Mouse (Mus musculus) cerebellum, adult 2 months (tissue): ENCODE data around the gene Lrrc49. TPM values are rescaled to one million over a fixed set of nuclear protein-coding genes. Genes with fewer than 3 reads are reported as not detected.
A peak's percentile ranks its signal among the peaks of the same experiment; 100 is the strongest.

ENCODE experiments used
- DNase-seq, 2 experiments: peaks; one replicate each; pipeline ENCODE4 v3.0.0; 2021
- H3K27ac ChIP-seq: fragments of 200-500 bp; 2 replicates; pipeline ENCODE4 v1.5.1; 2012; ENCODE audit warnings: low read length, control low read depth, inconsistent platforms; ENCODE audit not compliant: insufficient read depth
- H3K27me3 ChIP-seq: fragments of 200-500 bp; 2 replicates; pipeline ENCODE4 v1.6.1; 2012; ENCODE audit warnings: inconsistent platforms, mild to moderate bottlenecking, low read length, moderate library complexity; ENCODE audit not compliant: control insufficient read depth, insufficient read depth
- H3K4me1 ChIP-seq: fragments of 200-500 bp; 2 replicates; pipeline ENCODE4 v1.6.1; 2011; ENCODE audit warnings: low read length; ENCODE audit not compliant: control insufficient read depth, insufficient read depth
- H3K4me3 ChIP-seq: fragments of 200-500 bp; replicated peaks from 2 replicates; pipeline ENCODE3; 2011; ENCODE audit warnings: mild to moderate bottlenecking, low read depth, low read length, control low read depth; ENCODE audit not compliant: insufficient read depth
- CTCF ChIP-seq: fragments of 200-500 bp; IDR thresholded peaks from 2 replicates; pipeline ENCODE4 v1.5.1; 2011; ENCODE audit warnings: low read depth, mild to moderate bottlenecking, control low read depth, low read length, moderate library complexity, borderline replicate concordance; ENCODE audit not compliant: insufficient read depth
- POLR2A ChIP-seq: fragments of 200-500 bp; IDR thresholded peaks from 2 replicates; pipeline ENCODE4 v1.6.1; 2011; ENCODE audit warnings: low read length, control low read depth, borderline replicate concordance; ENCODE audit not compliant: insufficient read depth
- WGBS: fragments of 180-500 bp; shearing (Covaris S2); methylation state at CpG from one replicate; pipeline ENCODE4 v1.1.7; 2018; 5-methylcytosine and 5-hydroxymethylcytosine counted together
- polyA plus RNA-seq: library from polyadenylated mRNA; depleted of rRNA; stranded (reverse); fragments of >200 nt; gene quantifications from 2 replicates; pipeline ENCODE4 v1.2.3, GENCODE M21; 2012; rRNA removed

The Lrrc49 gene
- polyA plus RNA-seq, result 146 and 163 TPM in 2 replicates

- Histone ChIP-seq H3K4me3 (peak within 1 kb of the TSS; percentile 96), H3K27ac (peak within 1 kb of the TSS; percentile 58; the same call in 1 of the 2 replicates), H3K4me1 (no peaks in the 10 kb centered on the region), H3K27me3 (no peaks in the 10 kb centered on the region)
- TF ChIP-seq CTCF (no peak), POLR2A (no peak)
- WGBS, result under 1% methylated on average over 21 of the region's 21 CpGs
- DNase-seq, result peak; percentile 90 to 95
Observed at GRCm38 (mm10) chr9:60687891-60688324, at the start of gene Lrrc49. Gene Lrrc49 (minus strand): TSS chr9:60688158.

DNA sequence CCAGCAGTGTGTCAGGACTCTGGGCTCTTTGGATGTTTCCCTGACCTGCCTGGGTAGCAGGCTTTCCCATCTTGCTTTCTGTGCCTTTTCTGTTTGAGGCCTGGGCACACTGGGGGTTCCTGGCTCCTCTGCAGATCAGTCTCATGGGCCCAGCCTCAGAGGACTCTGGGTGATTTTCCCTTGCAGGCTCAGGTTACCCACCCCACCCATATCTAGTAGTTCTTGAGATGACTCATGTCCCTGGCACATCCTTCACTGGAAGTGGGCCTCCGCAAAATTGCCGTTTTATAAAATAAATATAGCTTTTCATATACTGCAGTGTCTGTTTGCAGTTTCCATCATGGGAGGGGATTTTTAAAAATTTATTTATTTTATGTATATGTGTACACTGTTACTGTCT, 46.4 kb upstream of the Lrrc49 start:
- 86% methylated on average over 2 of the region's 2 CpGs for WGBS
- H3K4me1 ChIP-seq, result no peaks in the 10 kb centered on the region
- H3K4me3 ChIP-seq, result no peak overlapping the region
- no peaks in the 10 kb centered on the region for H3K27me3 ChIP-seq
- TF ChIP-seq POLR2A (no peak), CTCF (no peak)
- no peak for DNase-seq
- no peak overlapping the region for H3K27ac ChIP-seq

- TF ChIP-seq POLR2A (no peak), CTCF (no peak)
- H3K27ac ChIP-seq, result no peak overlapping the region
- 86% methylated on average over 7 of the region's 7 CpGs for WGBS
- no peaks in the 10 kb centered on the region for H3K27me3 ChIP-seq
- no peaks in the 10 kb centered on the region for H3K4me1 ChIP-seq
- no peak overlapping the region for H3K4me3 ChIP-seq
- no peak for DNase-seq
Observed at GRCm38 (mm10) chr9:60724968-60725367, 37.0 kb upstream of the Lrrc49 start.

DNA sequence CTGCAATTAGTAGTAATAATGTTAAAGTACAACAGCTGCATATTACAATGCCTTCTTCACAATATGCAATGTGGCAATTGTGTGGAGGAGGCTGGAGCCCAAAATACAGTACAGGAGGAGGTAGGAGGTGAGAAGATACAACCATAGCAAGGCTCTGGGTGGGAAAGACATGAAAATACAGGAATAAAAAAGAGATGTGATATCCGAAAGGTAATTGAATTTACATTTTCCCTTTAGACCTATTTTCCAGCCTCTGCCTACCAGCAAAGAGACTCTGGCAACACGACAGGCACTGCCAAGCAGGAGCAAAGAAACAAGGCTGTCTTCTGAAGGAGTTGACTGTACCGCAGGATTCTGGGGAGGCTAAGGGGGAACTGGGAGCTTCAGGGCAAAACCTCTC, 31.7 kb upstream of the Lrrc49 start:
- no peak overlapping the region for H3K4me3 ChIP-seq
- WGBS, result 80% methylated on average over 3 of the region's 3 CpGs
- no peak for DNase-seq
- 0 out of 2 replicates have a peak, but pooled peaks cover 6% of the 10 kb centered on the region for H3K4me1 ChIP-seq
- H3K27me3 ChIP-seq, result no peaks in the 10 kb centered on the region
- H3K27ac ChIP-seq, result no peak overlapping the region
- no peak for TF ChIP-seq POLR2A
- TF ChIP-seq CTCF, result no peak

GRCm38 (mm10) chr9:60718284-60718683, 30.3 kb upstream of the Lrrc49 start:
- 57% methylated on average over 3 of the region's 3 CpGs for WGBS
- DNase-seq, result peak; percentile 49 to 54

GRCm38 (mm10) chr9:60715828-60716227, 27.9 kb upstream of the Lrrc49 start:
- no peak overlapping the region for H3K4me3 ChIP-seq
- WGBS, result 35% methylated on average over 5 of the region's 5 CpGs
- H3K4me1 ChIP-seq, result peaks cover 6% of the 10 kb centered on the region; the same call in 1 of the 2 replicates
- H3K27ac ChIP-seq, result no peak overlapping the region
- TF ChIP-seq POLR2A, result no peak
- peak; percentile 47; the same call in 1 of the 2 replicates for TF ChIP-seq CTCF
- H3K27me3 ChIP-seq, result no peaks in the 10 kb centered on the region
- DNase-seq, result no peak

More at GRCm38 (mm10) chr9:60718284-60718683, 30.3 kb upstream of the Lrrc49 start:
- TF ChIP-seq POLR2A (no peak), CTCF (peak; percentile 69)
- Histone ChIP-seq H3K4me1 (0 out of 2 replicates have a peak, but pooled peaks cover 6% of the 10 kb centered on the region), H3K4me3 (no peak overlapping the region), H3K27me3 (no peaks in the 10 kb centered on the region), H3K27ac (no peak overlapping the region)

GRCm38 (mm10) chr9:60715271-60715670, 27.3 kb upstream of the Lrrc49 start:
- H3K27me3 ChIP-seq, result no peaks in the 10 kb centered on the region
- DNase-seq, result peak in 1 of 2 experiments; percentile 23
- H3K27ac ChIP-seq, result no peak overlapping the region
- peaks cover 6% of the 10 kb centered on the region; the same call in 1 of the 2 replicates for H3K4me1 ChIP-seq
- 67% methylated on average over 4 of the region's 4 CpGs for WGBS
- no peak overlapping the region for H3K4me3 ChIP-seq
- TF ChIP-seq POLR2A, result no peak
- TF ChIP-seq CTCF, result no peak

GRCm38 (mm10) chr9:60714191-60714590, 26.2 kb upstream of the Lrrc49 start:
- H3K27me3 ChIP-seq, result no peaks in the 10 kb centered on the region
- TF ChIP-seq CTCF (no peak), POLR2A (peak; percentile 27; the same call in 1 of the 2 replicates)
- 13% methylated on average over 6 of the region's 6 CpGs for WGBS
- H3K27ac ChIP-seq, result peak overlapping the region; percentile 99
- peak; percentile 48 to 61 for DNase-seq
- peaks cover 6% of the 10 kb centered on the region; the same call in 1 of the 2 replicates for H3K4me1 ChIP-seq
- H3K4me3 ChIP-seq, result peak overlapping the region; percentile 76
